Mouse (Mus musculus) forebrain, embryonic 12.5 days (tissue): ENCODE data around the gene Glyatl3. TPM values are rescaled to one million over a fixed set of nuclear protein-coding genes. Genes with fewer than 3 reads are reported as not detected.

Experiments used
- ATAC-seq: fragments of 200-750 bp; cut with Nextera tagmentation; 2 replicates; pipeline ENCODE4 v1.8.0; 2017; ENCODE audit warnings: moderate TSS enrichment; ENCODE audit not compliant: low FRiP score
- H3K27ac ChIP-seq: fragments of 300-500 bp; sonication (generic); 2 replicates; pipeline ENCODE4 v1.5.1; 2016; ENCODE audit warnings: mild to moderate bottlenecking
- H3K27me3 ChIP-seq: fragments of 300-500 bp; sonication (generic); 2 replicates; pipeline ENCODE4 v1.6.1; 2016; ENCODE audit warnings: mild to moderate bottlenecking
- H3K36me3 ChIP-seq: fragments of 300-500 bp; sonication (generic); replicated peaks from 2 replicates; pipeline ENCODE4 v1.6.1; 2016; ENCODE audit warnings: mild to moderate bottlenecking
- H3K4me1 ChIP-seq: fragments of 300-500 bp; sonication (generic); 2 replicates; pipeline ENCODE4 v1.6.1; 2016
- H3K4me2 ChIP-seq: fragments of 300-500 bp; sonication (generic); 2 replicates; pipeline ENCODE4 v1.6.1; 2016; ENCODE audit warnings: mild to moderate bottlenecking, moderate library complexity
- H3K4me3 ChIP-seq: fragments of 300-500 bp; sonication (generic); replicated peaks from 2 replicates; pipeline ENCODE4 v1.5.1; 2016; ENCODE audit warnings: mild to moderate bottlenecking
- H3K9ac ChIP-seq: fragments of 300-500 bp; sonication (generic); 2 replicates; pipeline ENCODE4 v1.6.1; 2016; ENCODE audit warnings: mild to moderate bottlenecking
- H3K9me3 ChIP-seq: fragments of 300-500 bp; sonication (generic); 2 replicates; pipeline ENCODE4 v1.6.1; 2016
- WGBS: fragments of 180-500 bp; shearing (Covaris S2); methylation state at CpG from one replicate; pipeline ENCODE4 v1.1.7; 2016; 5-methylcytosine and 5-hydroxymethylcytosine counted together
- polyA plus RNA-seq: library from polyadenylated mRNA; unstranded; fragments of >200 nt; fragmentation: Nextera tagmentation; extraction: Ambion mirVana; gene quantifications from 2 replicates; pipeline ENCODE4 v1.2.1, GENCODE M21; 2016

Gene Glyatl3
- polyA plus RNA-seq, 1 experiment from 2014 or later, result 0.32 TPM

DNA sequence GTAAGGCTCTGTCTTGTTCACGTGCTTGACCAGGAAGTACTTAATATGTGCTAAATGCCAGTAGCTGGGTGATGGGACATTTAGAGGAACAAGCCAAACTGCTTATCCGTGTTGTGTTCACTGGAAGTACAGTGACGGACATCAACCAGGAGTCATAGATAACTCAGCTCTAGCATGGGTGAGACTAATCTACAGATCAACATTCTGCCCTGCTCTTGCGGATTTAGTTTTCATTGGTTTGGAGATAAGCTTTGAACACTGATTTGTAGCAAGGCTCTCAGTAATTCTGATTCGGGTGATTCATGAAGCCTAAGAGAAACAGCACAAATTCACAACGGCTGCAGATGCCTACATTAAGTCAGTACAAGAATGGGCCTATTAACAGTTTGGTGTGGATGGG lies 32.0 kb downstream of the Glyatl3 start:
- no peaks in the 10 kb centered on the region for H3K36me3 ChIP-seq
- no peaks in the 10 kb centered on the region for H3K27me3 ChIP-seq
- no peak overlapping the region for H3K4me3 ChIP-seq
- H3K4me2 ChIP-seq, result no peak overlapping the region
- no peak for ATAC-seq
- no peak overlapping the region for H3K9ac ChIP-seq
- H3K9me3 ChIP-seq, result no peaks in the 10 kb centered on the region
- H3K4me1 ChIP-seq, result peaks cover 3% of the 10 kb centered on the region; the same call in 1 of the 2 replicates
- no peak overlapping the region for H3K27ac ChIP-seq
- 90% methylated on average over 6 of the region's 6 CpGs for WGBS

DNA sequence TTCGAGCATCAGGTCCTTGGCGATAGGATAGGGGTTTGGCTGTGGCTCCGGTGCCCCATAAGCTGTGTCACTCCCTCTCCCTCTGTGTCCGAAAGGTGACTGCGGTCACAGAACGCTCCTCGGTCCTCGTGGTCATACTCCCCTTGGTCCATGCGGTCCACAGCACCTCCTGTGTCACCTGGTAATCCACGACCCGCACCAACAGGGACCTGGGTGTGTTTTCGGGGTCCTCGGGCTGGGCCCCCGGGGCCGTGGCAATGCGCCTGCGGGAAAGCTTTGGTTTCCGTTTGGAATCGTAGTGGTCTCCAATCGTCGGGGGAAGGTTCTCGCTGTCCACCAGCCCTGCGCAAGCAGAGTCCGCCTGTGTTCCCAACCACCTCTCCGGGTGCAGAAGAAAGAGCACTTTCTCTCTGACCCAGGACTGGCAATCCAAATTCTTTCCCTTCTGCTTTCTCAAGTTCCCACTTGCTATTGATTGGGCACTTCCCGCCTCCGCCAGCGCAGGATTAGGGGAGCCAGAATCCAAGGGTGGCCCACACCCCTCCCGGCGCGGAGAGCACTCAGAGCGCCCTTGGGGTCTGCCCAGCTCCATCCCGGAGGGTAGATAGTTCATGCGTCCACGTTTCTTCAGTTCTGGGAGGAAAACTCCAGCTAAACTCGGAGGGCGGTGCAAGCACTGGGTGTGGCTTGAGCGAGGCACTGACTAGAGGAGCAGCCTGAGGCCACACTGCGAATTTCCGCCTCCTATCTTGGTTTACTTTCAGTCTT lies 34.0 kb downstream of the Glyatl3 start, which contains the start of gene 9130008F23Rik:
Gene 9130008F23Rik, minus strand, starts transcription at position 636 of the 768 bp plus-strand sequence.
- H3K4me2 ChIP-seq, result peak within 1 kb of the TSS; percentile 87
- H3K27ac ChIP-seq, result no peak within 1 kb of the TSS
- H3K9ac ChIP-seq, result peak within 1 kb of the TSS; percentile 50
- no peaks in the 10 kb centered on the region for H3K36me3 ChIP-seq
- H3K4me3 ChIP-seq, result peak within 1 kb of the TSS; percentile 50
- ATAC-seq, result peak; percentile 80
- H3K9me3 ChIP-seq, result no peaks in the 10 kb centered on the region
- peaks cover 3% of the 10 kb centered on the region; the same call in 1 of the 2 replicates for H3K4me1 ChIP-seq
- no peaks in the 10 kb centered on the region for H3K27me3 ChIP-seq
- WGBS, result under 1% methylated on average over 40 of the region's 40 CpGs

DNA sequence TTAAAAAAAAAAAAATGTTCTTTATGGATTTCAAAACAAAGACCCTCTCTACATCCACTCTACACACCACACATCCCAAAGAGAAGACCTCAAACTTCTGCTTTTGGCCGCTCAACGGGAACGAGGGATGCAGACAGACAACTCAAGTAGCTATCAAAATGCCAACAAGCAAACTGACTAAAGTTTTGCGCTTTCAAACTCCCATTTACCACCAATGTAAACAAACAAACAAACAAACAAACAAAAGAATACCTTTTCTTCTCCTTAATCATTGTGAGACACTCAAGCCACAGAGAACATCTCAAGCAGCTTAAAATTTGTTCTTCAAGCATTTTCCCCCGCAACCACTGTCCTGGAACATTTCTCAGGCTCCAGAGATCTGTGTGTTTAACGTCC lies 34.6 kb downstream of the Glyatl3 start:
- Histone ChIP-seq H3K4me3 (peak overlapping the region; percentile 50), H3K27ac (no peak overlapping the region), H3K27me3 (no peaks in the 10 kb centered on the region), H3K4me2 (peak overlapping the region; percentile 87), H3K9me3 (no peaks in the 10 kb centered on the region), H3K4me1 (peaks cover 3% of the 10 kb centered on the region; the same call in 1 of the 2 replicates), H3K36me3 (no peaks in the 10 kb centered on the region), H3K9ac (peak overlapping the region; percentile 50)
- no peak for ATAC-seq
- 15% methylated on average over 6 of the region's 6 CpGs for WGBS

DNA sequence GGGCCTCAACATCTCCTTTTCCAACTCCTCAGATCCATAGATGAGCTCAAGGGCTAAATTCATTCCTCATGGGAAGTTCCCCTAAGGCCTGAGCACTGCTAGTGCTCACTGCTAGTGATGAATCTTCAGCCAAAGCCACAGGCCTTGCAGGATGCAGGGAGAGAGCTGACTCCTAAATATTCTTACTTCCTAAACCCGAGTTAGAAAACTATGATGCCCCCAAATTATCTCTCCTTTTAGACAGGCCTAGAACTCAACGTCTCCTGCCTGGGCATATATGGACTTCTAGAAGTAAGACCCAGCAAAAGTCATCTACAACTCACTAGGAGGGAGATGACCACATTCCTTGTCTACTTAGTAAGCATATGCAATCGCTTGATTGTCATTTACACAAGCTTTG lies 36.4 kb downstream of the Glyatl3 start:
- H3K4me3 ChIP-seq, result no peak overlapping the region
- H3K4me1 ChIP-seq, result peaks cover 3% of the 10 kb centered on the region; the same call in 1 of the 2 replicates
- no peaks in the 10 kb centered on the region for H3K36me3 ChIP-seq
- WGBS, result 45% methylated on average over 3 of the region's 3 CpGs
- no peak overlapping the region for H3K4me2 ChIP-seq
- no peaks in the 10 kb centered on the region for H3K27me3 ChIP-seq
- no peak overlapping the region for H3K27ac ChIP-seq
- no peaks in the 10 kb centered on the region for H3K9me3 ChIP-seq
- H3K9ac ChIP-seq, result no peak overlapping the region
- ATAC-seq, result no peak

DNA sequence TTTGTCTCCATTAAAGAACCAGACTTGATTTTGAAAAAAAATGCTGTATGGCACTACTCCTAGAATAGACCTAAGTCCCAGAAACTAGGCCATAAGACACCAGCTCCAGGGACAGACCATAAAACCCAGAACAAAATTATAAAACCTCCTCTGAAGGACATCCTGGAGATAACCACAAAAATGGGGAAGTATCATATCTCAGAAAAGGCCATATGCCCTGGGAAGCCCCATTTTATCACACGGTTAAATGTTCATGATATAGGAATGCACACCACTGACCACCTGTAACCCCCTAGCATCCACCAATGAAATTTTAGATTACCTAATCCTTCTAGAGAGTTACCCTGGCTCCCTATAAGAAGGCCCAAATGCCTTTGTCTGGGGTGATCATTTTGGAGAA lies 38.6 kb downstream of the Glyatl3 start:
- peaks cover 3% of the 10 kb centered on the region; the same call in 1 of the 2 replicates for H3K4me1 ChIP-seq
- H3K9ac ChIP-seq, result no peak overlapping the region
- H3K27me3 ChIP-seq, result no peaks in the 10 kb centered on the region
- no peak for ATAC-seq
- 93% methylated on average over 1 of the region's 1 CpGs for WGBS
- no peak overlapping the region for H3K27ac ChIP-seq
- H3K9me3 ChIP-seq, result no peaks in the 10 kb centered on the region
- no peak overlapping the region for H3K4me3 ChIP-seq
- no peaks in the 10 kb centered on the region for H3K36me3 ChIP-seq
- no peak overlapping the region for H3K4me2 ChIP-seq

DNA sequence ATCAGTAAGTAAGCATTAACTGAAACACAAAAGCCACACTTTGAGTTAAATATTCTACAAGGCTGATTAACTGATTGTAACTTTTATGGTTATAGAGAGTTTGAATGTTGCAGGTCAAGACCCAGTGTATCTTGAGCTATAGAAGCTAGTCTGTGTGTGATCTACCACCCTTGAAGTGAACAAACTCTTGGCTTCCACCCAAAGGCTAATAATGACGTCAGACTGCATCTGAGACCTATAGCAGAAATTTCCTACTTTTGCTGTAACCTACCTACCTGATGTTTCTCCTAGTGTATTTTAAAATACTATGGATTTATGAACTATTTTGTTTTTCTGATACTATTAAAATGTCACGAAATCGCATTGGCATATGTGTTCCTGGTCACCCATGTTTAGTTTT lies 39.4 kb downstream of the Glyatl3 start:
- H3K36me3 ChIP-seq, result no peaks in the 10 kb centered on the region
- H3K4me2 ChIP-seq, result no peak overlapping the region
- no peaks in the 10 kb centered on the region for H3K27me3 ChIP-seq
- no peaks in the 10 kb centered on the region for H3K9me3 ChIP-seq
- 83% methylated on average over 3 of the region's 3 CpGs for WGBS
- no peaks in the 10 kb centered on the region for H3K4me1 ChIP-seq
- H3K4me3 ChIP-seq, result no peak overlapping the region
- H3K9ac ChIP-seq, result no peak overlapping the region
- H3K27ac ChIP-seq, result no peak overlapping the region
- ATAC-seq, result no peak

DNA sequence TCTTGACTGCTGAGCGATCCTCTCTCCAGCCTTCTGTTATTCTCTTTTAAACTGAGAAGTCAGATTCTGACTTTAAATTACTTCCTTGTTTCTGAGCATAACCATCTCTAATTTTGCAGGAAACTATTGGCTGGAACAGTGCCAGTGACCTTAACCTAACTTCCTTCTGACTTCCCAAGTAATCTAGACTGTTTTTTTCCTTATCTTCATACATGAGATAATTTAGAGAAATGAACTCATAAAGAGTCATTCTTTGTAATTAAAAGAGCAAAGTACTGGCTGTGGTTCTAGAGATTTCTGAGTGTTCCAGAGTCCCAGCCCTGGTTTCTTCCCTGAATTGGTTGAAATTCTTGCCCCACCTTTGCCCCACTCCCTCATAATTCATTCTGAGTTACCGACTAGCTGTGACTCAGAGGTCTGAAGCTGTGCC lies 40.6 kb downstream of the Glyatl3 start:
- Histone ChIP-seq H3K9ac (no peak overlapping the region), H3K4me3 (no peak overlapping the region), H3K4me2 (no peak overlapping the region), H3K27me3 (no peaks in the 10 kb centered on the region), H3K4me1 (no peaks in the 10 kb centered on the region), H3K27ac (no peak overlapping the region), H3K36me3 (no peaks in the 10 kb centered on the region), H3K9me3 (no peaks in the 10 kb centered on the region)
- 77% methylated on average over 2 of the region's 2 CpGs for WGBS
- ATAC-seq, result no peak

DNA sequence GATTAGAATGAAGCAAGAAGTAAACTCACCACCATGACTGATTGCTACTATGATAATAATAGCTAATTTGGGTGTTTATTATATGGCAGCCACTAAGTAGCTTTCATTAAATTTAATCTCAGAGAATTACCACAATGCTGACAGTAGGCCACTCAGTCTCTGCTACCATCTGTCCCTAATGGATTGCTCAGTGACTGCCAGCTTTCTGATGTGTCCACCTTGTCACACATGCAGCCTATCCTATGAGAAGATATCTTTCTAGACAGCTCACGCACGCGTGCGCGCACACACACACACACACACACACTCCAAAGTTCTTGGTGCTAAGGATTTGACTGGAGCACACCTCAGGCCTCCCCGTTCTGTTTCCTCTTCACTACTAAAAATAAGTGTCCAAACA lies 41.5 kb downstream of the Glyatl3 start:
- ATAC-seq, result no peak
- no peak overlapping the region for H3K4me3 ChIP-seq
- 94% methylated on average over 6 of the region's 6 CpGs for WGBS
- no peaks in the 10 kb centered on the region for H3K4me1 ChIP-seq
- no peaks in the 10 kb centered on the region for H3K27me3 ChIP-seq
- H3K36me3 ChIP-seq, result no peaks in the 10 kb centered on the region
- H3K9me3 ChIP-seq, result no peaks in the 10 kb centered on the region
- H3K27ac ChIP-seq, result no peak overlapping the region
- no peak overlapping the region for H3K9ac ChIP-seq
- no peak overlapping the region for H3K4me2 ChIP-seq

DNA sequence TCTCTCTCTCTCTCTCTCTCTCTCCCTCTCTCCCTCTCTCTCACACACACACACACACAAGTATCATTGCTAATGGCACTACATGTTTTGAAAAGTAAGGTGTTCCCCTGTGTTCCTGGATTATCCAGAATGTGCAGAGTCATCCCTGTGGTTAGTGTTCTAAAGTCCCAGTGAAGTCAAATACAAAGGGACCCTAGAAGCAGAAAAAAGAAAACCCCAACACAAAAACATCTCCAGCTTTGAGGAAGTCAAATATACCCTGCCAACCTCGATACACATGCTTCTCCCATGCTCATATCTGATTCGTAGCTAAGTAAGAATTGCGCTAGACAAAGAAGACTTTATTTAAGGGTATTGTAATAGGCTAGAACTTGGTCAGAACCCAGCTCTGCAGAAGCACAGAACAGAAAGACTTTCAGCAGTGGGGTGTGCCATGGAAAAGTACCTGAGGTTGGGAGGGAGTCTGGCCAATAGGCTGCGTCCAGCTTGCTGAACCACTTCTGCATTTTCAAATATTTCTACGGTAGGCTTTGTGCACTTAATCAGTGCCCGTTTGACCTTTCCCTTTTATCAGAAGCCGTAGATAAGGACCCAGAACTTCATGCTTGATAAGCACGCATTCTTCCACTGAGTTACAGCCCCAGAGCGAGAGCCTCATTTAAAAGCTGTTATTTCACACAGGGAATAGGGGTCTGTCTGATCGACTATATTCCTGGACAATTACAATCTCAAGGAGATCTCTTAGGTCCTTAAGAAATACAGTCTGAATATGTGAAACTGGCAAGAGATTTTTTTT lies 45.0 kb downstream of the Glyatl3 start:
- no peaks in the 10 kb centered on the region for H3K27me3 ChIP-seq
- no peak overlapping the region for H3K4me3 ChIP-seq
- WGBS, result 76% methylated on average over 10 of the region's 10 CpGs
- H3K4me2 ChIP-seq, result no peak overlapping the region
- no peak for ATAC-seq
- H3K27ac ChIP-seq, result no peak overlapping the region
- no peak overlapping the region for H3K9ac ChIP-seq
- H3K9me3 ChIP-seq, result no peaks in the 10 kb centered on the region
- no peaks in the 10 kb centered on the region for H3K36me3 ChIP-seq
- H3K4me1 ChIP-seq, result no peaks in the 10 kb centered on the region

DNA sequence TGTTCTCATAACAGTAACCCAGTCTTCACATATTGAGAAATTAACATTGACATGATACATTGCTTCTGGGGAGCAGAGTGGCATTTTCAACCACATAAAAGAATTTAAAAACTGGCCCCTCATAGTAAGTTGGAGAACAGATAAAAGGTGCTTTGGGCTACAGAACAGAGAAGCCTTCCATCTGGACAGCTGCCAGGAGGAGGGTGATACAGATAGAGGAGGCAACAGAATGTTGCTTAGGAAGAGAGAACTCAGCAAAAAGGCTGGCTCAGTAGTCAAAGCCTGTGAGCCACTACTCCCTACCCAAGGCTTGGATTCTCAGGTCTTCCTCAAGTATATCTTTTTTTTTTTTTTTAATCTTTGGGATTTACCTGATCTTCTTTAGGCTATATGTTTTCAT lies 59.1 kb downstream of the Glyatl3 start:
- Histone ChIP-seq H3K36me3 (no peaks in the 10 kb centered on the region), H3K4me3 (no peak overlapping the region), H3K27ac (no peak overlapping the region), H3K4me2 (no peak overlapping the region), H3K27me3 (no peaks in the 10 kb centered on the region), H3K9ac (no peak overlapping the region), H3K4me1 (no peaks in the 10 kb centered on the region), H3K9me3 (no peaks in the 10 kb centered on the region)
- ATAC-seq, result no peak
